Mouse (Mus musculus): Measurements from ENCODE around the gene 5730507C01Rik.
A peak's percentile ranks its signal among the peaks of the same experiment; 100 is the strongest.
"Not testable (repeated sequence)": the region's sequence is repeated elsewhere in the genome, so short reads cannot be mapped to it uniquely, and the experiment has no call there.

The 5730507C01Rik gene

GRCm38 (mm10) chr12:18514171-18514570 lies at the start of gene 5730507C01Rik:
Gene 5730507C01Rik, plus strand, starts transcription at chr12:18514510.
- peak; percentile 6 to 12 for DNase-seq (ENCODE audit: low spot score in 2 of 2)

- peak in 1 of 2 experiments; percentile 2 for DNase-seq (ENCODE audit: low spot score in 2 of 2)
Observed at GRCm38 (mm10) chr12:18514616-18515015, 306 bp downstream of the 5730507C01Rik start.

GRCm38 (mm10) chr12:18515077-18515476 lies 767 bp downstream of the 5730507C01Rik start:
- not testable (repeated sequence) for DNase-seq (ENCODE audit: low spot score in 2 of 2)

All from frontal cortex, postnatal 10 days (tissue).